Comparison of ENCODE assay signal across 7 mouse cellular contexts in genomic region chr15:97830788-97831241, GRCm38 (mm10). TPM values are rescaled to one million over a fixed set of nuclear protein-coding genes. Genes with fewer than 3 reads are reported as not detected.
A peak's percentile ranks its signal among the peaks of the same experiment; 100 is the strongest.
DNase-seq lines count a peak whose midpoint lies in the region; ATAC-seq lines count a peak whose summit lies in the region.

No protein-coding gene starts in this region.

- no peaks in the 10 kb centered on the region for H3K36me3 ChIP-seq in lung, embryonic 15.5 days
- no peaks in the 10 kb centered on the region for H3K36me3 ChIP-seq in stomach, embryonic 14.5 days (ENCODE audit: control insufficient read depth, insufficient read depth, low read length)

- 0% methylated on average over 31 of the region's 39 CpGs for WGBS in lung, embryonic 15.5 days
- WGBS in stomach, embryonic 14.5 days: under 1% methylated on average over 39 of the region's 39 CpGs

- H3K9ac ChIP-seq in lung, embryonic 15.5 days: peak overlapping the region; percentile 98
- peak overlapping the region; percentile 97 for H3K9ac ChIP-seq in stomach, embryonic 14.5 days (replicated peaks; ENCODE audit: low read depth, low read length)

- H3K4me1 ChIP-seq in lung, embryonic 15.5 days: peaks cover 64% of the 10 kb centered on the region
- peaks cover 47% of the 10 kb centered on the region for H3K4me1 ChIP-seq in stomach, embryonic 14.5 days (ENCODE audit: control insufficient read depth, insufficient read depth, low read length)

- H3K9me3 ChIP-seq in lung, embryonic 15.5 days: no peaks in the 10 kb centered on the region
- H3K9me3 ChIP-seq in stomach, embryonic 14.5 days (ENCODE audit: control insufficient read depth, low read depth, low read length): no peaks in the 10 kb centered on the region

- H3K27ac ChIP-seq in lung, embryonic 15.5 days: peak overlapping the region; percentile 98
- H3K27ac ChIP-seq in stomach, embryonic 14.5 days (ENCODE audit: low read length): peak overlapping the region; percentile 97

- peak overlapping the region; percentile 86 for H3K4me2 ChIP-seq in lung, embryonic 15.5 days
- H3K4me2 ChIP-seq in stomach, embryonic 14.5 days (replicated peaks; ENCODE audit: low read depth, low read length): peak overlapping the region; percentile 64

- H3K27me3 ChIP-seq in lung, embryonic 15.5 days: no peaks in the 10 kb centered on the region
- H3K27me3 ChIP-seq in stomach, embryonic 14.5 days (ENCODE audit: control insufficient read depth, insufficient read depth, low read length): no peaks in the 10 kb centered on the region

- H3K4me3 ChIP-seq in lung, embryonic 15.5 days: peak overlapping the region; percentile 92
- H3K4me3 ChIP-seq in stomach, embryonic 14.5 days (ENCODE audit: low read depth, low read length): peak overlapping the region; percentile 78

- peak; percentile 19 for ATAC-seq in lung, embryonic 15.5 days (ENCODE audit: borderline replicate concordance, extremely low read depth, low FRiP score, low TSS enrichment)
- ATAC-seq in stomach, embryonic 14.5 days (ENCODE audit: insufficient number of reproducible peaks, insufficient read depth, low FRiP score, low read depth): 0 out of 2 replicates have a peak, but pooled peaks have one; percentile 5

- DNase-seq in thymus, postnatal 25 days: peak; percentile 61
- DNase-seq in thymus, adult 18-20 months: no peak
- peak; percentile 62 for DNase-seq in cerebellum, adult 11-12 months
- DNase-seq in gastrocnemius, postnatal 4 days (ENCODE audit: low spot score in 2 of 2): peak; percentile 45 to 53
- peak; percentile 81 for DNase-seq in kidney, adult 18-20 months

RNA-seq across cellular contexts. Expression of gene Hdac7, which starts 13.5 kb away (rescaled TPM):
- total RNA-seq in gastrocnemius, postnatal 4 days (2021): 10 to 100 TPM; 53.6 to 57.9 TPM
- 40.6 and 44.7 TPM in 2 replicates for polyA plus RNA-seq in lung, embryonic 15.5 days (2015; fragmentation: Nextera tagmentation; extraction: Ambion mirVana)
- polyA plus RNA-seq in stomach, embryonic 14.5 days (2014; fragmentation: Nextera tagmentation; extraction: Ambion mirVana): 32.4 and 33.0 TPM in 2 replicates

RNA-seq across cellular contexts. Expression of gene Slc48a1, which starts 52.5 kb away (rescaled TPM):
- 10 to 100 TPM; 32.6 to 35.4 TPM for total RNA-seq in gastrocnemius, postnatal 4 days (2021)
- polyA plus RNA-seq in lung, embryonic 15.5 days (2015; fragmentation: Nextera tagmentation; extraction: Ambion mirVana): 38.7 and 42.2 TPM in 2 replicates
- 23.5 and 24.0 TPM in 2 replicates for polyA plus RNA-seq in stomach, embryonic 14.5 days (2014; fragmentation: Nextera tagmentation; extraction: Ambion mirVana)

Comparison
In these comparisons a context has a peak if more than half of its experiments do, and no peak if none do; other contexts are left out.
1. DNase-seq: peak in thymus, postnatal 25 days (single experiment), cerebellum, adult 11-12 months (single experiment), gastrocnemius, postnatal 4 days (2 of 2) and kidney, adult 18-20 months (single experiment); none in thymus, adult 18-20 months (0 of 2).